Mouse (Mus musculus): ENCODE measurements around the gene Rnf150.
A peak's percentile ranks its signal among the peaks of the same experiment; 100 is the strongest.

- TF ChIP-seq CTCF (IDR thresholded peaks at IDR 0.05; ENCODE audit: borderline replicate concordance, insufficient read depth, low read depth, low read length) (peak; percentile 5; the same call in 1 of the 2 replicates), POLR2A (IDR thresholded peaks at IDR 0.05; ENCODE audit: borderline replicate concordance, insufficient read depth, low read length) (no peak)
These were observed 224.4 kb downstream of the Rnf150 start for GRCm38 (mm10) chr8:83087604-83088003.
